Mouse (Mus musculus) kidney, postnatal 36 days (tissue): ENCODE measurements at regions not wholly inside any gene's neighbourhood (a gene's known extent, or its start where the extent isn't known, plus 50 kb on each side); places are given as distances from the start of the nearest gene placed in this dataset.

Experiments
- DNase-seq, 2 experiments: peaks; one replicate each; pipeline ENCODE4 v3.0.0; 2021 to 2022; ENCODE audit warnings: mixed read lengths in 2 of 2

DNA sequence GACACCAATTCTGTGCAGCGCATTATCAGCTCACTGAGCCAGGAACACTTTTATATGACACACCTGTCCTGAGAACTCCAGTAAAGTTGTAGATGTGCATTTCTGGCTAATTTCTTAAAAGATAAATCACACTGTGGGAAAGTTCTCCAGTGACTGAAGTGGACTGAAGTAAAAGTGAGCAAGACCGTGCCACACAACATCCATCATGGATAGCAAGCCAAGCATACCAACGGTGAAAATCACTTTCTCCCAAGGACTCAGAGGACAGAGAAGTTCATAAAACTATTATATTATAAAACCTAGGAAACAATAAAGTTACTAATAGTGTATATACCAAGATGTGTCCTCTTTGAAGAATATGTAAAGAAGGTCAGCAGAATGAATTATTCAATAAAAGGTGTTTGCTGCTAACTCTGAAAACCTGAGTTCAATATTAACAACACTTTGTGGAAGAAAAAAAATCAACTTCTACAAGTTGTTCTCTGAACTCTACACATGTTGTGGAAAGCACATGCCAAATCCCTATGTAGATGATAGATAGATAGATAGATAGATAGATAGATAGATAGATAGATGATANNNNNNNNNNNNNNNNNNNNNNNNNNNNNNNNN, 298.2 kb upstream of the Igbp1b start:
- DNase-seq, result no peak

DNA sequence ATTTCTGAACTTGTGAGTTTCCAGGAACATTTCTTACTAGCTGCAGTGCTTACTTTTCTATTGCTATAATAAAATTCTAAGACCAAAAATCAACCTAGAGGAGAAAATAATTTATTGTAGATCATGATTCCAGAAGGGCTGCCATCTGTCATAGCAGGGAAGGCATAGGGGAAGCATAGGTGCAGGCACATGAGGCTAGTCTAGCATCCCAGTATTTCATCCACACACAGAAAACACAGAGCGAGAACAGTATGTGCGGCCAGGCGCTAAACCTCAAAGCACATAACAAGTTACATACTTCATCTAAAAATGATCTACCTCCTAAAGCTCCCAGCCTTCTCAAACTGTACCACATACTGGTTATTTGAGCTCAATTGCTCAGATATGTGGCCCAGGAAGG, 292.5 kb upstream of the Igbp1b start:
- DNase-seq, result no peak

DNA sequence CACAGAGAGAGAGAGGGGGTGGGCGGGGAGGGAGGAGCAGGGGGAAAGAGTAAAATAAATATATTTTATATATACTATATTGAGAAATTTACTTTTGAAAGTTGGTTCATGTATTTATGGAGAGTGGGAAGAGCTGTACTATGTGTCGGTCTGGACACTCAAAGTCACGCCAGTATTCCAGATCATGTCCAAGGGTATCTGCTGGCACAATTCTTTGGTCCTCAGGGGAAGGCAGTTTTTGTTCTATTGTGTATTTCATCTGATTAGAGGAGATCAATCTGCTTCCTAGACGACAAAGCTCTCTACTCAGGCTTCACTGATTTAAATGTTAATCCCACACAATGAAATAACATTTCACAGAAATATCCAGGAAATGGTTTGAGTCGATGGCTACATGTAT, 288.3 kb upstream of the Igbp1b start:
- DNase-seq, result no peak

DNA sequence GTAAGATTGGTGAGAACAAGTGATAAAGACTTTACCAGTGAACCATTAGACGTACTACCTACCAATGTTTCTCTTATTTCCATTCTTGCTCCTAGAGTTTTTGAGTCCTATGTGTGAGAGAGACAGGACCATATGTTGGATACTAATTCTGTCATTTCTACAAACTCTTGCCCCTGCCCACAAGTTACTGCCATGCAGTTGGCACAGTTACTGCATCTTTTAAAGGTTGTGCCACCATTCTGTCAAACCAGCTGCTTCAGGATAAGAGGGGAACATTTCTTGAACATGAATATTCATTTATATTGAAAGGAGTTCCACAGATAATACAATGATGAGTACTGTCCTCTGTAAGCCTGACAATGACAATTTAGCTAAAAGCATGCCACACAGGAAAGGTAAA, 287.1 kb upstream of the Igbp1b start:
- DNase-seq, result no peak

DNA sequence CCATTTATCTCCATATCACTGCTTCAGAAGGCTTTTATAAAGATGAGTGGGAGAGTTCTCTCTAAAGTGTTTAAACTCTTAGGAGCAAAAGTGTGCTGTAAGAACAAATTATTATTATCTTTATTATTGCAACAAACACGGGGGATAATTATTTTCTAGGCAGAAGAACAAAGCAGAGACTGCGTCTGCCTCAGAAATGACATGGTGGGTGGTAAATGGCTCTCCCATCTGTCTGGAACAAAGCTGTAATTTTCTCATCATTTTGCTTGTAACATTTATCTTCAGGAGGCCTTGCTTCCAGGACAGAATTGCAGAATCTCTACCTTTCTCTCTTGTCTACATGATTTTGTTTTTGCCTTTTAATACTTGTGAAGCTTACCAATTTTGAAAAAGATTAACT, 261.8 kb upstream of the Igbp1b start:
- DNase-seq, result no peak

DNA sequence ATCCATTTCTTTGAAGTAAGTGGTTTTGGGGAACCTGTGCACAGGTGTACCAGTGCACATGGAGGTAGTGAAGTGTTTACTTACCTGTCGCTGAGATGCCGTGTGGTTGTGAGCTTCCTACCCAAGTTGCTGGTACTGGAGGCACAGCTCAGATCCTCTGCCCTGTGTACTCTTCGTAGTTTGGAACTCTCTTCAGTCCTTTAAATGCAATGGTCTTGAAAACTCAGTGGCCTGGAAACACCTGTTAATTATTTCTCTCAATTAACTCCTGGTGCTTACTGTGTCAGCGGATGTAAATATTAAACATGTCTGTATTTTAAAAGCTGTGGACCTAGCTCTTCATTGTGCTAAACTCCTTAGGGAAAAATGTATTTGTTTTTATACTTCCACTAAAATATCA, 261.2 kb upstream of the Igbp1b start:
- DNase-seq, result peak in 1 of 2 experiments; percentile 4

DNA sequence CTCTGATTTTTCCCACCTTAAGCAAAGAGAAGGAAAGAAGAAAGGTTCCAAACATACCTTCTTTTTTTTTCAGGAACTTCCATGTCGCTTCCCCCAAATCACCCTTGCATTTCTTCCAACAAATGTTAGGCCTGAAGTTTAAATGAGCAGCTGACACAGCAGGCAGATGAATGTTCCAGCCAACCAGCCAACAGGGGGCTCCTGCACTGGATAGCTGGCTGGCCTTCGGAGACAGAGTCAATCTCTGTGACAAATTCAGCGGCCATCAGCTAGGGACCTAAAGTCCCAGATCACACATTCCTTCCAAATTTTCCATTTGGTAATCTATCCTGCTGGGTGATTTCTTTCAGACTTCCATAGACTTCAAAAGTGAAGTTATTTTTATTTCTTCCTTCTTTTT, 256.6 kb upstream of the Igbp1b start:
- DNase-seq, result no peak

DNA sequence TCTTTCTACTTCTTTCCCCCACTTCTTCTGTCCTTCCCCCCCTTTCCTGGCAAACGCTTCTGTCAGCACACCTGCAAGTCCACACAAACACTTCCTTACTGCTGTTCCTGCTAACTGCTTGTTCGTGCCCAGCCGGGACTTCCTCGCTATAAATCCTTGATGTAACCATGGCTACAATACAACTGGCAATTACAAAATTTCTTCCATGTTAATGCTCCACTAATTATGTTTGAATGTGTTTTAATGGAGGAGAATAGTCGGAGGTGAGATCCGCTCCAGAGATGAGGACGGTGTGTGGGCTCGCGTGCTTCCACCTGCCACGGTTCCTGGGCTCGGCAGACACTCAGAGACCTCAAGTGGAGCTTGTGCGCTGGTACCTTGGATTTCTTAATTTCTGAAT, 215.3 kb upstream of the Igbp1b start:
- DNase-seq, result no peak

DNA sequence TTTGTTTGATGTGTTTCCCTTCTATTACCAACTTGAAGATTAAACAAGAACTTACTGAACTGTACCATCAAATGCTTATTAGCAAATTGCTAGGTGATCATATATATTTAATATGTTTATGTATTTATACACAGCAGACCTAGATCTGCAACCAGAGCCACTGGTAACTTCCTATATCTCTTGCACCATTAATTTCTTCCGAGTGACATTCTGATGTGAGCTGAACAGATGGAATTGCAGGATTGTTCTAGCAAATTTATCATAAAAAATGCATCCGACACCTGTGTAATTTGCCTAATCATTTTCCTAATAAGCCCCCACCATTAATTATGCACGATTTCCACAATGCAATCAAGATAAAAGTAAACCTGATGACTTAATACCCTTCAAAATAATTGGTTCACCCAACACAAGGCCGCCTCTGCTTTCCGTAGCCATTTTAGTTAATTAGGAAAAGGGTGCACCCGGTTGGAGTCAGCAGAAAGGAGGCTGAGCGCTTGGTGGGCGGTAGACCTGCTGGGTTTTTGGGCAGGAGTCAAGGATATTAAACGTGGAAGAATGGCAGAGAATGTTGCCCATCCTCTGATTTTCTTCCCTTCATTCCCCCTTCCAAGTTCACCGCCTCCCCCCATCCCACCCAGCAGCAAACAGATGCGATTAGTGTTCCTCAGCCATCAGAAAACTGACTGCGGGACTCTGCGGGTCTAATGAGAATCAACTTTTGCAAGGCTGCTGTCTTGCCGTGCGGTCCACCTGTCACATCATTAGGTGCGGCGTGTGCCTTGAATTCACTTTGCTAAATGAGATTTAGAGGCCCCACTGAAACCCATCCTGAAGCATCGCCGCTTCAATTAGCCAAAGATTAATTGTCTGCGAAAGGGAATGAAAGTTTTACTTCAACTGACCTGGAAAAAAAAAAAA, 214.4 kb upstream of the Igbp1b start:
- DNase-seq, result no peak

DNA sequence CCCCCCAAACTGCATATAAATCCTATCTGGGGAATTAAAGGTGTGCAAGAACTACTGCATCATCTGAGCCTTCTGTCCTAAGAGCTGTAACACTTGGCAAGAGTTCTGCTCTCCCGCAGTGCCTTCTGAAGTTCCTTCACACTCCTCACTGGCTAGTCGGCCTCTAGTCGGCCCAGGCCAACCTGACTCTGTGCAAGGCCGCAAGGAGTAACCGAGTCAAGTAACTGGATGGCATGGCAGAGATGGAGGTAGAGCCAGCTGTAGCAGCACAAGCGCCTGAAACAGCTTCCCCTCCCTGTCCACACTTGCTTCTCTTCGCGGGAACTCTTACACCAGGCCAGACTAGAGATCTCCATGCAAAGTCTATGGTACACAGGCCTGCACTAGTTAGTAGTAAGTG, 179.7 kb upstream of the Igbp1b start:
- DNase-seq, result no peak

DNA sequence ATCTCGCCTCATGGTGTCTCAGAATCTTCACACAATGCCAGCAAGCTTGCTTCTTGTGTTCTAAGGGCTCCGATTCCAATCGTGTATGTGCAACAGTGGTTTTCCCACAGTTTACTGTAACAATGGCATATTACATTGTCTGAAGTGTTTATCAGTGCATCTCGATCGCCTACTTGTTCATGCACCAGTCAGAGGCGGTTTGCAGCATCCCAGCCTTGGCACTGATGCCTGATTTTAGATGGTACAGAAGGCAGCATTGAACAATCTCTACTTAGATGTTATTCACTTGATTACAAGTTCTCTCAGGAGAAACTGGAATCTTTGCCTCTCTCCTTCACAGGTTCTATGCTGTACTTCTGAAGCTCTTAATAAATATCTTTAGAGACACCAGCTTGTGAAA, 176.5 kb upstream of the Igbp1b start:
- DNase-seq, result no peak

DNA sequence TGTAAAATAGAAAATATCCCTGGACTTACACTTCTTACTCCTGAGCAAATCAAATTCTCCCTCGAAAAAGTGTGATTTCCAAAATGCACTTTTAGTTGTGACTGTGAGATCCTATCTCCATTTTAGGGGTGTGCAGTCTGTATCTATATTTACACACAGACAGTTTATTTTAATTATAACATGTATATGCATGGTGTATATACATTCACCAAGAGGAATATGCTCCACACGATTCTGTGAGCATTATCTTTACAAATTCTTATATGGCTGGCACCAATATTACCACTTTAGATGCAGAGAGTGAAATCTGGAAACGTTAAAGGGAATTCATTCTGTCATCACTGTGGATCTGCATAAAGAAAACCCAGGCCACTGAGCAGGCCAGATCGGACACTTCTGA, 143.5 kb upstream of the Igbp1b start:
- DNase-seq, result no peak

DNA sequence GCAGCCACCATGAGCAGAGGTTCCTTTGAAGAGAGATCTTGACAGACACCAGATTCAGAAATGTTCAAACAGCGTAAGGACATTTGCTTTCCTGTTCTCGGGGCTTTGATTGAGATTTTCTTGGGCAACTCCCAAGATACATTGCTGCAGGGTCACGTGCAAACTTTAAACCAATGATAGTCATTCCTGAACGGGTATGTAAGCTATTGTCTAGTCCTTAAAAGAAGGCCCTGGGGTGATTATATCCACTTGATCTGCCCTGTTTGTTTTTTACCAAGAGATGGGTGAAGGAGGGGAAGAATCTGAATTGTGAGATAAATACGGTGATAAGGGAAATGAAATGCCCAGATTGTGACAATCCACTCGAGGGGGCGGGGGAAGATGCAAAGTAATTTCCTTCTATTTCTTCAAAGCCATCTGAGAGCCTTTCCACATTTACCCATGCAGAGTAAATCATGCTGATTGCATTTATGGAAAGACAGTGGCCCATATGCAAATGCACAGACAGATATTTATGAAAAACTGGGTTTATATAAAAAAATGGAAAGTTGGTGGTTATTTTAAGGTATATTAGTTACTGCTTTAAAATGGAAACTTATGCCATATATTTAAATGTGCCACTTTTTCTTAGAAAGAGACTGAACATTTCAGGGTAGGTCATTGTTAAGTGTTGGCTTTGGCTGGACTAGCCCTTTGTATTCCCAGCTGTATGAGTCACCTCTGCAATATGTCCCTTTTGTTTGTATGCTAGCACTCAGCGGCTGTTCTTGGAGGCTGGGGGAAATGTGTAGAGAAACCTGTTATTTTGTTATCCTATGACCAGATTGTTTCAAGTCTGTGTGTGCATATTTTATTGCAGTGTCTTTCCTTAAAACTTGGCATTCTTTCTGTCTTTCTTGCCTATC, 142.7 kb upstream of the Igbp1b start:
- DNase-seq, result no peak

DNA sequence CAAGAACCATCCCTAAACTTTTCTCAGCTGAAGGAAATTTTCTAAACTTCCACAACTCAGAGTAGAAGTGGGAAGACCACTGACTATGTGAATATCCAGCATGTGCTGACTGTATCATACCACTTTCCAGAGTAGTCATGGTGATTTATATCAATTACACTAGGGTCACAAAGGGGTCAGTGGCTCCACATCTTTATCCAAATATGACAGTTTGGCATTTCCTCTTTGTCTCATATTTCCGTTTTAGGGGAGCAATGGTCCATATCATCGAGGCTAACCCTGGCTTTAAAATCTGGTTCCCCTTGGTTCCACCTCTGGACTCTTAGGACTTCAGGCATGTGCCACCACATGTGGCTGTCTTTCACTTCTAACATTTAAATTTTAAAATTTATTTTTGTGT, 136.4 kb upstream of the Igbp1b start:
- DNase-seq, result no peak

DNA sequence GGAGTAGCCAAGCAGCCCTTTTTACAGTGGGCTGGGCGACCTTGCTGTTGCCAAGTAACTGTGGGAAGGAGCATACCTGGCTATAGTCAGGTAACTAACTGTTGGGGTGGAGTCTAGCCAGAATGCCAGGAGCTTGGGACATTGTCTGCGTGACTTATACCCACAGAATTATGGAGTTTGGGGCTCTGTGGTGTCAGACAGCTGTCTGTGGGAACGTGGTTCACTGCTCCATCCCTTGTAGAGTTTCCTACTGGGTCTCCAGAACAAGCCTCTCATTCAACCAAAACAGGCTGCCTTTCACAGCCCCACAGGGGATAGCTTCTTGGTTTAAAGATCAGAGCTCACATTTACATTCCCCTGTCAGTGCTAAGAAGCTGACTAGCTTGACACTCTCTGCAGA, 134.5 kb upstream of the Igbp1b start:
- DNase-seq, result no peak

DNA sequence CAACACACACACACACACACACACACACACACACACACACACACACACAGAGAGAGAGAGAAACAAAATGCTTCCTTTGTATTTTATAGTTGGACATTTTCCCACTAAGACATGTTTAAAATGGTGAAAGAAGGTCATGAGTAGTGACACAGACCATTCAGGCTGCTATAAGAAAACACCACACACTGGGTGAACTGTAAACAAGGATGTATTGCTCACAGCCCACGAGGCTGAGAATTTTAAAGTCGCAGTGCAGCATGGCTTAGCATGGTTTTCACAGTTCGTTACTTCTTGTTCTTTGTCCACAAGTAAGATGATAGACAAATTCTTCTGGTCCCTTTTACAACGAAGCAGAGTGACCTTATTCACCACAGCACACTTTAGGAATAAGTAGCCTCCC, 124.6 kb upstream of the Igbp1b start:
- no peak for DNase-seq

DNA sequence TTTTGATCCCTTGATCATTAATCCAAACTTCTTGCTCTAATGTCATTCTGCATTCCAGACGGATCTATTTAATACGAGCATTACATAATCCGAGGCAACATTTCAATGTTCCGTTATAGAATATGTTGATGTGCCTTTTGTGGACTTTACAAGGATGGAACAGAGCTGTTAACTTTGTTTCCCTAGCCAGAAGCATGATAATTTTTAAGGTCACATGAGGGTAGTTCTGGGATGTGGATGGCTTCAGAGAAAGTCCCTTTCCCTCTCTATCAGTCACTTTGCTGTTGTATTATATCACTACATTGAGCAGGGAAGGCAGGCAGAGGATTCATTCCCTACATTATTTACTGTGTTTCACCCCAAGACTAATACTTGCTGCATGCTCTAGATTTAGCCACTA, 124.1 kb upstream of the Igbp1b start:
- no peak for DNase-seq

DNA sequence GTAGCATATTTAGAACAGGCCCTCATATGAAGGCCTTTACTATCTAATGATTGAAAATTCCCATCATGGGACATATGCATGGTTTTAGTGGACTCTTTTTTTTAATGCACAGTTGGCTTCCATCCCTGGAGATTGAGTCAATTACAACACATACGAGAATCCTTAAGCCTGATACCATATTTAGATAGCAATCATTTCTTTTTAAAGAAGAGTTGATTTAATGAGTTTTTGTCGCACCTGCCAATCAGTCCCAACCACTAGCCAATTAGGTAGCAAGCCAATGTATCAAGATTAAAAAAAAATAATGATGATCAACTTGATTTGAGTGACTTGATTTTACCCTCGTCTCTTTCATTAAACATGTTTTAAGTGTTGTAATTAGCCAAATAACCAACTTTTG, 103.6 kb upstream of the Igbp1b start:
- DNase-seq, result no peak

DNA sequence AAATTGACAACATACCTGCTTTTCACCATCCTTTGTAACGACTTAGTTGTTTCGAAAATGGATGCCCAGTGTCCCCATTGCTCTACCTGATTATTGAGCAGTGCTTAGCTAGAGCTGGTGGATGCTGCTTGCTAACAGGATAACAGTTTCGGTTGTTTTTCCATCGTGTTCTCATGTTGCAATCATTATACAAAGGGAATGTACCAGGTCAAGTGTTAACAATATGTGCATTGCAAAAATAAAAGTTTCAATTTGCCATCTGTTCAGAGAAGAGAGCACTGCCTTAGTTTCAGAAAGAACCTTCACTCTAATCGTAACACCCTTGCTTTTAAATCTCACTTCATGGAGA, 96.6 kb upstream of the Igbp1b start:
- DNase-seq, result no peak

DNA sequence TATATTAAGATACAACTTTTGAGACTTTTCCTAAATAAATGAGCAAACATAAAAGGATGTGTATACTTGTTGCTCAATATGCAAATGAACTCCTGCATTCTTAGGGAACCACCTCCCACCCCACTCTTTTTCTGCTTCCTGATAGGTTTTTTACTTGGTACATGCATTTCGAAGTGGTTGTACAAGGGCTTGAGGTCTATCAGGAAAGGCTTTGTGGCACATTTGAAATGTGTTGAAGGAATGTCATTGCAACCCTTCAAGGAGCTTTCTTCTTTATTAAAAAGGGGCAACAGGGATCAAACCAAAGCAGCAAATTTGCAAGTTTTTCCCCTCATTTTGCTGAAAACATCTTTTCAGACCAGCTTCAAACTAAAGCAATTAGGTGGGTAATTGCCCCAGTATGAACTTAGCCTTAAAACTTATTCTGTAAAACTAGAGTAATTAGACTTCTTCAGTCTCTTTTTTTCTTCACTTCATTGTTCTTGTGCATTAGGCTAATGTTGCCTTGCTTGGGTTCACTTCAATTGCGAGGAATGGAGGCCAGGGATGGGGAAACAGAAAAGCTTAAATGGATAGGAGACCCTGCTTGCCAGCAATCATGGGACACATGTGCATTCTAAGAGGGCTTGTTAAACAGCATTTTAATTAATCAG, 96.1 kb upstream of the Igbp1b start:
- no peak for DNase-seq

DNA sequence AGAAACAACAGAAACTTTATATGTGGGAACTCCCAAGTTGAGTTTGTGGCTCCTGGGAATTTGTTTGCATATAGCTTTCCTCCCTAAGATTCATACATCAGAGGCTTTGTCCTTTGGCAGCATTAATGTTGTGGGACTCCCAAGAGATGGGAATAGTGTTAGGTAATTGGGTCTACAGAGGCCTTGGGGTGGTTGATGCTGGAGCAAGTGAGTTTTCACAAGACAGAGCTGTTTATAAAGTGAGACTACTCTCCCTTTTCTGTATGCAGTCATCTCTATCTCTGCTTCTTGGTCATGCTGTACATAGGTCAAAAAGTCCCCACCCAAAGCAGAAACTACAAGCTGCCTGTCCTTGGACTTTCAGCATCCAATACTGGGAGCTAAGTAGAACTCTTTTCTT, 59.4 kb upstream of the Igbp1b start:
- DNase-seq, result no peak
